Mouse (Mus musculus): ENCODE data around the gene Tecta. TPM values are rescaled to one million over a fixed set of nuclear protein-coding genes. Genes with fewer than 3 reads are reported as not detected.

The Tecta gene
- polyA plus RNA-seq, 1 experiment from 2014 or later: 0.04 TPM

GRCm38 (mm10) chr9:42331341-42331740 is 68.4 kb downstream of the Tecta start:
- Histone ChIP-seq H3K9ac (ENCODE audit: low read length) (no peak overlapping the region), H3K27me3 (ENCODE audit: control insufficient read depth, insufficient read depth, low read depth, low read length) (peaks cover 3% of the 10 kb centered on the region; the same call in 1 of the 2 replicates), H3K27ac (ENCODE audit: low read length) (no peak overlapping the region), H3K4me3 (ENCODE audit: low read length) (no peak overlapping the region), H3K36me3 (ENCODE audit: control insufficient read depth, insufficient read depth, low read length) (no peaks in the 10 kb centered on the region), H3K9me3 (ENCODE audit: control insufficient read depth, low read length) (no peaks in the 10 kb centered on the region), H3K4me1 (replicated peaks; ENCODE audit: control insufficient read depth, insufficient read depth, low read length) (no peaks in the 10 kb centered on the region), H3K4me2 (ENCODE audit: low read depth, low read length) (no peak overlapping the region)
- ATAC-seq (ENCODE audit: low read depth): no peak
- 92% methylated on average over 7 of the region's 7 CpGs for WGBS

- Histone ChIP-seq H3K4me2 (ENCODE audit: low read depth, low read length) (no peak overlapping the region), H3K4me3 (ENCODE audit: low read length) (no peak overlapping the region), H3K27me3 (ENCODE audit: control insufficient read depth, insufficient read depth, low read depth, low read length) (peaks cover 3% of the 10 kb centered on the region), H3K36me3 (ENCODE audit: control insufficient read depth, insufficient read depth, low read length) (no peaks in the 10 kb centered on the region), H3K9me3 (ENCODE audit: control insufficient read depth, low read length) (no peaks in the 10 kb centered on the region), H3K9ac (ENCODE audit: low read length) (no peak overlapping the region), H3K4me1 (replicated peaks; ENCODE audit: control insufficient read depth, insufficient read depth, low read length) (no peaks in the 10 kb centered on the region), H3K27ac (ENCODE audit: low read length) (no peak overlapping the region)
- ATAC-seq (ENCODE audit: low read depth): no peak
- WGBS: 63% methylated on average over 9 of the region's 9 CpGs
Observed at GRCm38 (mm10) chr9:42329753-42330152, 70.0 kb downstream of the Tecta start.

GRCm38 (mm10) chr9:42326688-42327440 is 72.9 kb downstream of the Tecta start:
- 29% methylated on average over 11 of the region's 11 CpGs for WGBS
- Histone ChIP-seq H3K4me3 (ENCODE audit: low read length) (no peak overlapping the region), H3K9ac (ENCODE audit: low read length) (no peak overlapping the region), H3K9me3 (ENCODE audit: control insufficient read depth, low read length) (no peaks in the 10 kb centered on the region), H3K36me3 (ENCODE audit: control insufficient read depth, insufficient read depth, low read length) (no peaks in the 10 kb centered on the region), H3K27ac (ENCODE audit: low read length) (no peak overlapping the region), H3K27me3 (ENCODE audit: control insufficient read depth, insufficient read depth, low read depth, low read length) (peaks cover 3% of the 10 kb centered on the region), H3K4me2 (ENCODE audit: low read depth, low read length) (no peak overlapping the region), H3K4me1 (replicated peaks; ENCODE audit: control insufficient read depth, insufficient read depth, low read length) (no peaks in the 10 kb centered on the region)
- ATAC-seq (ENCODE audit: low read depth): no peak

GRCm38 (mm10) chr9:42324640-42325394 is 74.9 kb downstream of the Tecta start:
- H3K9ac ChIP-seq (ENCODE audit: low read length): no peak overlapping the region
- H3K4me3 ChIP-seq (ENCODE audit: low read length): no peak overlapping the region
- peaks cover 3% of the 10 kb centered on the region for H3K27me3 ChIP-seq (ENCODE audit: control insufficient read depth, insufficient read depth, low read depth, low read length)
- H3K36me3 ChIP-seq (ENCODE audit: control insufficient read depth, insufficient read depth, low read length): no peaks in the 10 kb centered on the region
- H3K4me1 ChIP-seq (replicated peaks; ENCODE audit: control insufficient read depth, insufficient read depth, low read length): no peaks in the 10 kb centered on the region
- peak overlapping the region; percentile 25; the same call in 1 of the 2 replicates for H3K4me2 ChIP-seq (ENCODE audit: low read depth, low read length)
- H3K27ac ChIP-seq (ENCODE audit: low read length): no peak overlapping the region
- no peak for ATAC-seq (ENCODE audit: low read depth)
- no peaks in the 10 kb centered on the region for H3K9me3 ChIP-seq (ENCODE audit: control insufficient read depth, low read length)
- 41% methylated on average over 29 of the region's 29 CpGs for WGBS

- no peak for ATAC-seq (ENCODE audit: low read depth)
- 90% methylated on average over 8 of the region's 8 CpGs for WGBS
- Histone ChIP-seq H3K4me2 (ENCODE audit: low read depth, low read length) (no peak overlapping the region), H3K4me1 (replicated peaks; ENCODE audit: control insufficient read depth, insufficient read depth, low read length) (no peaks in the 10 kb centered on the region), H3K27ac (ENCODE audit: low read length) (no peak overlapping the region), H3K9ac (ENCODE audit: low read length) (no peak overlapping the region), H3K27me3 (ENCODE audit: control insufficient read depth, insufficient read depth, low read depth, low read length) (peaks cover 3% of the 10 kb centered on the region), H3K9me3 (ENCODE audit: control insufficient read depth, low read length) (no peaks in the 10 kb centered on the region), H3K36me3 (ENCODE audit: control insufficient read depth, insufficient read depth, low read length) (no peaks in the 10 kb centered on the region), H3K4me3 (ENCODE audit: low read length) (no peak overlapping the region)
Observed at GRCm38 (mm10) chr9:42323238-42323637, 76.5 kb downstream of the Tecta start.

- H3K4me2 ChIP-seq (ENCODE audit: low read depth, low read length): no peak overlapping the region
- WGBS: 68% methylated on average over 2 of the region's 2 CpGs
Observed at GRCm38 (mm10) chr9:42321442-42321841, 78.3 kb downstream of the Tecta start.

GRCm38 (mm10) chr9:42320616-42321015 is 79.1 kb downstream of the Tecta start:
- H3K4me1 ChIP-seq (replicated peaks; ENCODE audit: control insufficient read depth, insufficient read depth, low read length): no peaks in the 10 kb centered on the region
- WGBS: 91% methylated on average over 7 of the region's 7 CpGs
- H3K36me3 ChIP-seq (ENCODE audit: control insufficient read depth, insufficient read depth, low read length): no peaks in the 10 kb centered on the region
- H3K9me3 ChIP-seq (ENCODE audit: control insufficient read depth, low read length): no peaks in the 10 kb centered on the region
- no peak overlapping the region for H3K27ac ChIP-seq (ENCODE audit: low read length)
- no peak overlapping the region for H3K4me2 ChIP-seq (ENCODE audit: low read depth, low read length)
- no peak for ATAC-seq (ENCODE audit: low read depth)
- no peaks in the 10 kb centered on the region for H3K27me3 ChIP-seq (ENCODE audit: control insufficient read depth, insufficient read depth, low read depth, low read length)
- no peak overlapping the region for H3K4me3 ChIP-seq (ENCODE audit: low read length)
- H3K9ac ChIP-seq (ENCODE audit: low read length): no peak overlapping the region

More at GRCm38 (mm10) chr9:42321442-42321841, 78.3 kb downstream of the Tecta start:
- Histone ChIP-seq H3K9ac (ENCODE audit: low read length) (no peak overlapping the region), H3K36me3 (ENCODE audit: control insufficient read depth, insufficient read depth, low read length) (no peaks in the 10 kb centered on the region), H3K4me3 (ENCODE audit: low read length) (no peak overlapping the region), H3K9me3 (ENCODE audit: control insufficient read depth, low read length) (no peaks in the 10 kb centered on the region), H3K27ac (ENCODE audit: low read length) (no peak overlapping the region), H3K4me1 (replicated peaks; ENCODE audit: control insufficient read depth, insufficient read depth, low read length) (no peaks in the 10 kb centered on the region), H3K27me3 (ENCODE audit: control insufficient read depth, insufficient read depth, low read depth, low read length) (no peaks in the 10 kb centered on the region; the same call in 1 of the 2 replicates)
- no peak for ATAC-seq (ENCODE audit: low read depth)

- Histone ChIP-seq H3K9ac (ENCODE audit: low read length) (no peak overlapping the region), H3K4me2 (ENCODE audit: low read depth, low read length) (no peak overlapping the region), H3K4me1 (replicated peaks; ENCODE audit: control insufficient read depth, insufficient read depth, low read length) (no peaks in the 10 kb centered on the region), H3K9me3 (ENCODE audit: control insufficient read depth, low read length) (no peaks in the 10 kb centered on the region), H3K36me3 (ENCODE audit: control insufficient read depth, insufficient read depth, low read length) (no peaks in the 10 kb centered on the region), H3K4me3 (ENCODE audit: low read length) (no peak overlapping the region), H3K27ac (ENCODE audit: low read length) (no peak overlapping the region), H3K27me3 (ENCODE audit: control insufficient read depth, insufficient read depth, low read depth, low read length) (no peaks in the 10 kb centered on the region)
- 81% methylated on average over 9 of the region's 9 CpGs for WGBS
- ATAC-seq (ENCODE audit: low read depth): no peak
Observed at GRCm38 (mm10) chr9:42318455-42318987, 81.2 kb downstream of the Tecta start.

GRCm38 (mm10) chr9:42317337-42317736 is 82.4 kb downstream of the Tecta start:
- 67% methylated on average over 3 of the region's 3 CpGs for WGBS
- no peak overlapping the region for H3K4me2 ChIP-seq (ENCODE audit: low read depth, low read length)
- ATAC-seq (ENCODE audit: low read depth): no peak

More at GRCm38 (mm10) chr9:42317337-42317736, 82.4 kb downstream of the Tecta start:
- H3K36me3 ChIP-seq (ENCODE audit: control insufficient read depth, insufficient read depth, low read length): no peaks in the 10 kb centered on the region
- H3K4me3 ChIP-seq (ENCODE audit: low read length): no peak overlapping the region
- H3K9me3 ChIP-seq (ENCODE audit: control insufficient read depth, low read length): no peaks in the 10 kb centered on the region
- no peaks in the 10 kb centered on the region for H3K27me3 ChIP-seq (ENCODE audit: control insufficient read depth, insufficient read depth, low read depth, low read length)
- H3K4me1 ChIP-seq (replicated peaks; ENCODE audit: control insufficient read depth, insufficient read depth, low read length): no peaks in the 10 kb centered on the region
- no peak overlapping the region for H3K9ac ChIP-seq (ENCODE audit: low read length)
- H3K27ac ChIP-seq (ENCODE audit: low read length): no peak overlapping the region

Data from lung, embryonic 16.5 days (tissue).